Mouse (Mus musculus): ENCODE data around the gene Atg7.
A peak's percentile ranks its signal among the peaks of the same experiment; 100 is the strongest.

- 0 out of 2 replicates have a peak, but pooled peaks have one; percentile 14 for TF ChIP-seq CTCF (IDR thresholded peaks at IDR 0.05; ENCODE audit: extremely low read depth, insufficient read depth, low read length)
- TF ChIP-seq POLR2A (IDR thresholded peaks at IDR 0.05; ENCODE audit: extremely low read depth, insufficient read depth, low read length), result no peak
Measured at GRCm38 (mm10) chr6:114894548-114895106, 251.7 kb downstream of the Atg7 start.

Measured in cortical plate, adult 2 months (tissue).